Mouse (Mus musculus): Measurements from ENCODE around the gene Syne1.

Gene Syne1

GRCm38 (mm10) chr10:5159679-5160078 lies 391.6 kb downstream of the Syne1 start:
- no peak for DNase-seq (ENCODE audit: low read depth, low spot score)

DNA sequence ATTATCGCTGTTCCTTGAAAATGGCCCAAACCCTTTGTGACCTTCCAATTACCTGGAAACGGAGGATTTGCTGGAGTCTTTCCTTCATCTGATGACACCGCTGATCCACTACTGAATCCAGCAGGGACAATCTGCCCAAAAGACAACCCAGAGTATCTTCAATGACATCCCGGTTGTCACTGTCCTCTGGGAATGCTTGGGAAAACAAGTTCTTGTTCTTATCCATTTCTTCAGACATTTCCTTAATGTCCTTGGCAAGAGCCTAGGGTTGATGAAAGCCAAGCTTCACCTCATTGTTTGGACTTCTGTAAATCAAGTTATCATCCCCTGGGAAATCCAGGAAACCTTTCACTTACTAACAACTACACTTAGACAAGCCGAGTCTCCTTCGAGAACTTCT lies 398.2 kb downstream of the Syne1 start:
- no peak for DNase-seq (ENCODE audit: low read depth, low spot score)

GRCm38 (mm10) chr10:5141471-5141870 lies 409.8 kb downstream of the Syne1 start:
- DNase-seq (ENCODE audit: low read depth, low spot score), result no peak

DNA sequence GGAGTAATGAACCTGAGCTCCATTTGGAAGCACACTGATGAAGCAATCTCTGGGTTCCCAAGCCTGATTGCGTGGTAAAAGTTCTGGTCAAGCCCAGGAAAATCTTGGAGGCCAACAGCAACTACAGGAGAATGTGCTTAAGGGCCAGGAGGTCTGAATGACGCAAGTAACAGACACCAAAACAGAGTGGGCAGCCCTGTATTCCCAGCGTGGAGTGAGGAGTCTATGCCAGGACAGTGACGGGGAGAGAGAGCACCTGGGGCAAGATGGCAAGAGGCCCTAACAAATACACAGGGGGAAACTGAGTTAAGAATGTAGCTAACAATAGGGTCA lies 411.4 kb downstream of the Syne1 start:
- DNase-seq (ENCODE audit: low read depth, low spot score), result no peak

DNA sequence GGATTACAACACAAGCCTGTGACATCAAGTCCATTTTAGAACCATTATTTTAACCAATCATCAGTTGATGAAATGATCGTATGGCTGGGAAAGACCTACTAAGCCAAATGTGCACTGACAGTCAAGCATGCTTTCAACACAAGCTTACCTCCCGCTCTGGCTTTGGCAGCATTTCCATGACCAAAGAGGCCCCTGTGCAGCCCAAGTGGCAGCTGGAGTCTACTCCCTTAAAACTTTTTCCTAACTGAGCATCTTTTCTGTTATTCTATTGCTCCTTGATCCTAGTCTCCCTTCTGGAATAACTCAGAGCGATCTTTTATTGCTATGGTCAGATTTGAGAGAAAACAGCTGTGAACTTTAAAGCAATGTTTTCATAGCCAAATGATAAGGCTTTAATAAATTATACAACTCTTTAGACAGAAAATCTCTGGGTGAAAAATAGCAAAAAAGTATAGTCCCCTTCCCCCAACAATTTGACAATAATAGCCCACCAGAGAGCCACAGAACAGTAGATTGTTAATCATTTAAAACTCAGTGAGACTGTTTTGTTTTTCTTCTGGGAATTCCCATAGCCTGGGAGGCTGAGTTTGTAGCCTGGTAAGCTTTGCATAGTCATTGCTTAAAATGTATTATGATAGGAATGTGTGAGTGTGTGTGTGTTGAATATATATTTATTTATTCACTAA lies 411.9 kb downstream of the Syne1 start:
- no peak for DNase-seq (ENCODE audit: low read depth, low spot score)

GRCm38 (mm10) chr10:5132050-5132449 lies 419.2 kb downstream of the Syne1 start:
- no peak for DNase-seq (ENCODE audit: low read depth, low spot score)

DNA sequence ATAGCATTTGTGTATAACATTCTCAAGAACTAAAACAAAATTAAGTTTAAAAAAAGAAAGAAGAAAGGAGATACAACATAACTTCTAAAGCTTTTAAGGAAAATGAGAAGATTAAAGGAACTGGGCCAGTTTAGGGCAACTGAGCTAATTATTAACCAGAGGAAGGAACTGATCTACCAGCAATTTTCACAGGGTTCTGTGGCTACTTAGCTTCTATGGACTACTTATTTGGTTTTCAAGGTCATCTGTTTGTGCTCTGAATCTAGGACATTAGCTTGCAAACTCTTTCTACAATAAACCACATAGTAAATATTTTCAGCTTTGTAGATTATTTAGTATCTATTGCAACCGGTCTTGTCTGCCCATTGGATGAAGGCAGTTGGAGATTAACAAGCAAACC lies 420.8 kb downstream of the Syne1 start:
- DNase-seq (ENCODE audit: low read depth, low spot score), result no peak

DNA sequence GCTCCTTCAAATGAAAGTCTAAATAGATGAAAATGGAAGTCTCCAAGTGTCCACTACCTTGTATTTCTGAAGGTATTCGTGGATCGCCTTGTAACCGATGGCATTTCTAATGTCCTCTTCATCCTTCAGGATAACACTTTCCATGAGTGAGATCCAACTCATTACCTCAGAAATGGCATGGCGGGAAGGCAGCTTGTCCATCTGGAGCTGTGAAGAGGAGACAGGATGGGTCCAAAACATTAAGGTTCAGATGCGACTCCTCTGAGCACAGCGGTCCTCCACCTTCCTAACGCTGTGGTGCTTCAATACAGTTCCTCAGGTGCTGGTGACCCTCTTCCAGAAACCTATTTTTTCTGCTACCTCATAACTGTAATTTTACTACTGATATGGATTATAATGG lies 426.5 kb downstream of the Syne1 start:
- no peak for DNase-seq (ENCODE audit: low read depth, low spot score)

DNA sequence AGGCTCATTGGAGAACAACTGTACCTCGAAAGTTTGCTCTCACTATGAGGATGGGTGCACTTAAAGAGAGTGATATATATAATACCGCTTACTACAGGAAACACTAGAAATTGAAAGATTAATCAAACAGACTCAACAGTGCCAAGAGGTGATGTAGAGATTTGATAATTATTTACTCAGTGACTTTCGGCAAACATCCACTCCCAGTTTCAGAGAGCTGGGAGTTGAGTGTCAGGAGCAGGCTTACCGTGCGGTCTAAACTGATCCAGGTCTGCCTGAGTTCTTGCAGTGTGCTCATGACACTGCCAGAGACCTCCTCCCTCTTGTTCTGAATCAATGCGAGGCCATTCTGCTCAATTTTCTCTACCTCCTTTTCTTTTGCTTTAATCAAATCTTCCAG lies 434.6 kb downstream of the Syne1 start:
- no peak for DNase-seq (ENCODE audit: low read depth, low spot score)

DNA sequence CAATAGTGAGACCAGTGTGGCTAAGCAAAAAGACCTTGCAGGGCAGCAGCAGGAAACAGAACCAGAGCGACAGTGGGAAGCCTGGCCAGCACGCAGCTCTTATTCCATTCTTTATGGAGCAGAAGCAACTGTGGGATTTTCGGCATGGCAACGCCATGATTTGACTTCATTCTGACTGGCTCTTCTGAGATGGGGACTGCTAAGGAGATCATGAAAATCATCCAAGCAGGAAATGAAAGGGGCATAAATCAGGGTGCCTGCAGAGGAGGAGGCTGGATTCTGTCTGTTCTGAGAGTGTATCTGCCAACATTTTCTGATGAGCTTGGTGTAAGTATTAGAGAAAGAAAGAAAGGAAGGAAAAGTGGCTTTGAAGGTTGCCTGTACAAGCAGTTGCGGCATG lies 435.1 kb downstream of the Syne1 start:
- no peak for DNase-seq (ENCODE audit: low read depth, low spot score)

- no peak for DNase-seq (ENCODE audit: low read depth, low spot score)
Observed at GRCm38 (mm10) chr10:5110773-5111172, 440.5 kb downstream of the Syne1 start.

DNA sequence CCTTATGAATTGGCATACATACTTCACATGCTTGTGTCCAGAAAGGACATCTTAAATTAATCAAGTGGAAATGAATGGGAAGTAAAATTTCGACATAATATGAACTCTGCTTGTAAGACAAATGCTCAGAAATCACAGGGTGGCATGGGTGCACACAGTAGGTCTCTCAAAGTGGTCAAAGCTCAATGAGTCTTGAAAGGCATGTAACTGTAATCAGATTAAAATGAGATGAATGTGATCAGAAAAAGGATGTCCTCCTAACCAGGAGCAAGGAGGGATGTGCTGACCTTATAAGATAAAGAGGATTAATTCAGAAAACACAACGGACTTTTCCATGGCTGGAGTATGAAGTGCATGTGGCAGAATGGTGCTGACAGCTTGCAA lies 453.5 kb downstream of the Syne1 start:
- DNase-seq (ENCODE audit: low read depth, low spot score), result no peak

DNA sequence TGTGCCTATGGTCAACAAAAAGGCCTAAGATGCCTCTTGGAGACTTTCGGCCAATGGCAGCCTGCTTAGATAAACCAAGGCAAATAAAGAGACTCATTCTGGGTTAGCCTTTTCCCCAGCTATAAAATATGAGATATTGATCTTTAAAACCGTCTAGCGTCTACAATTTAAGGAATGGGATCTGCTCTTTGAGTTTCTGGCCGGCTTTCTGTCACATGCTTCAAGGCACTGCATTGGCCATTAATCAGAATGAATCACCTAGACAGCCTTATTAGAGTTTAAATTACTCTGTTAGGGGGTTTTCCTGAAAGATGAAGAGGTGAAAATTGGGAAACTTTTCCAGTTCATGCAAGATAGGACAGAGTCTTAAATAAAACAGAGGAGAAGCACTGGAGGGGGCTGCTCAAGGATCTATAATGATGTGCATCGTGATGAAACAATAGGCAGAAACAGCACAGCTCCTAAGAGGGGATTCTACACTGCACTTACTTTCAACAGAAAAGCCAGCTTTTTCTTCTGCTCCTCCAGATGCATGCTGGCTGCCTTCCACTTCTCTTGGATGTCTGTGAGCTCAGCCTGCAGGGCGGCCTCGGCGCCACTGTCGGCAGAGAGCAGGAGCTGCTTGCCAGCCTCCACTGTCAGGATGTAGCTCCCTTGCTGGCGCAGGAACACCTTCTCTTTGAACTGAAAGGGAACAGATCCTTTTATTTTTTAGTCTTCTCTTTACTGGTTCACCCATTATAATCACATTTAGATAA lies 454.1 kb downstream of the Syne1 start:
- DNase-seq (ENCODE audit: low read depth, low spot score), result no peak

- no peak for DNase-seq (ENCODE audit: low read depth, low spot score)
Observed at GRCm38 (mm10) chr10:5089133-5089532, 462.1 kb downstream of the Syne1 start.

DNA sequence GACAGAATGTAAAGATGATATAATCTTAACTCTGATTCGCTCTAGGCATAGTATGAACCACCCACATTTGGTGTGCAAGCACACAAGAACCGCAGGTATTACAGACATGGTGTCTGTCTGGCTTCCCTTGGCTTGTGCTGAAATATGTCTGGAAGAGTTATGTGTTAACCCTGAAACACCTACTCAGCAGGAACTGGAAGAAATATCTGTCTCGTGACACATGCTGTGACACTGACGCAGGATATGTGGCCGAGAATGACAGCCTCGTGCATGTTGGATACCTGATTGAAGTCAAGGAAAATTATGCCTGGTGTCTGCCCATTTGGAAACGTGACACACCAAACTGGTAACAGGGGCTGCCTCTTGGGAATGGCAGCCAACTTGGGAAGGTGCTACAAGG lies 463.9 kb downstream of the Syne1 start:
- DNase-seq (ENCODE audit: low read depth, low spot score), result no peak

DNA sequence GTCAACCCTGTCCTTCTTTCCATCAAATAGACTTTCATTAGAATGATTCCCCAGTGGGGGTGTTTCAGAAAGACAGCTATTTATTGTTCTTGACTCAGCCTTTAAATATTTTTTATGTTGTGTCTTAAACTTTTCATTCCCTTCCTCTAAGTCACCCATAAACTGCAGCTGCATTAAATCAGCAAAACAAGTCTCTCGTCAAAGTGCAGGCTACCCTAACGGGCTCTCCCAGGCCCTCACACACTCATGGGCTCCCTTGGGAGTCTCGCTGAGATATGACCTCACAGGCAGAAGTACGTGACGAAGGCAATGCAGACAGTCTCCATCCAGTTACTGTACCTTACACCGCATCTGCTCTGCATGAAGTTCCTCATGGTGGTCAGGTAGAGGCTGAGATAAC lies 465.0 kb downstream of the Syne1 start:
- DNase-seq (ENCODE audit: low read depth, low spot score), result no peak

- no peak for DNase-seq (ENCODE audit: low read depth, low spot score)
Observed at GRCm38 (mm10) chr10:5085792-5086191, 465.5 kb downstream of the Syne1 start.

- DNase-seq (ENCODE audit: low read depth, low spot score), result no peak
Observed at GRCm38 (mm10) chr10:5083716-5084115, 467.6 kb downstream of the Syne1 start.

GRCm38 (mm10) chr10:5079945-5080468 lies 471.3 kb downstream of the Syne1 start:
- DNase-seq (ENCODE audit: low read depth, low spot score), result no peak

GRCm38 (mm10) chr10:5075724-5076123 lies 475.6 kb downstream of the Syne1 start:
- DNase-seq (ENCODE audit: low read depth, low spot score), result no peak

DNA sequence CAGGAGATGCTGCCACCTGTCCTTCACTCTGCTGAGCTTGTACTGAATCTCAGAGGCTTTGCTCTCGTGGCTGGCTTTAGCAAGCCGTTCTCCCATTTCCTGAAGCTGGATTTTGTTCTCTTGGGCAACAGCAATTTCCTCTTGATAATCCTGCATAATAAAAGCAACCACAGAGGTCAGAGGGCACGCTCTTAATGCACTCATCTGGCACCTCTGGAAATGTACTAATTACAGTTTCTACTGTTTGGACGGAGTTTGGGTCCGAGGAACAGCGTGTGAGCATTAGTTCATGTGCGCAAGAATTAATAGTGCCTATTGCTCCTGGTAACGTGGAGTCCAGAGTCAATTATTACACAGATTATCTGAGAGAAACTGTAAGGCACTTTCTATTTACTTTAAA lies 479.2 kb downstream of the Syne1 start:
- DNase-seq (ENCODE audit: low read depth, low spot score), result no peak

GRCm38 (mm10) chr10:5070941-5071231 lies 480.4 kb downstream of the Syne1 start:
- no peak for DNase-seq (ENCODE audit: low read depth, low spot score)

DNA sequence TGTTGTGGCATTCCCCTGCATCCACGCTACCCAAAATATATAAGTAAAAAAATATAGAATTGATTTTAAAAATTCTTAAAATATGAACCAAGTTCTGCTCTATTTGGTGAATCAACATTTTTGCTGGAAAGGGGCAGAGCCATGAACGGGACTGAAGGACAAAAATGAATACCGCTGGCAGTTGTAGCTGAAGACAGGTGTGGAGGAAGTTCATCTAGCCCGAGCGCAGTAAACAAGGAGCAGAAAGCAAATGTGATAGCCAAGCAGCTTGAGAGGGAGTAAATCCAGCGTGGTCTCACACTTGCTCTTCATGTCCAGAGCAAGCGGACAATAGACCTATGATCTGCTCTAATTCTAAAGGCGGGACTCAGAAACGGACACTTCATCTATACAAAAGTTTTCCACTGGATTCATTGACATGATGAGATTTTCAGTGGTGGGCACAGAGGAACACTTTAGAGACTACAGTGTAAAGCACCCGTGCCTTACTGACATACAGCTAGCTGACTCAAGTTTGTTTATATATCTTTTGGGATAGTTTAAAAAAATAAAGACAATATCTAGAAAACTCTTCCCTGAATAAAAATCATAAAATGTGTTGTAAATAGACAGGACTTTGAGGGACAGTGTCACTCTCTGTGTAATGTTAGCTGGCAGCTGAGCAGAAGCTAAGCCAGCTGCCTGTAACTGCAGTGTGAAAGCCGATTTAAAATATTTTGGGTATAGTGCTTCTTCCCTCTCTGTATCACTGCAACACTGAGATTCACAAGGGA lies 480.9 kb downstream of the Syne1 start:
- DNase-seq (ENCODE audit: low read depth, low spot score), result no peak
